Comparison of ENCODE assay signal across 16 mouse cellular contexts in the genomic region with DNA sequence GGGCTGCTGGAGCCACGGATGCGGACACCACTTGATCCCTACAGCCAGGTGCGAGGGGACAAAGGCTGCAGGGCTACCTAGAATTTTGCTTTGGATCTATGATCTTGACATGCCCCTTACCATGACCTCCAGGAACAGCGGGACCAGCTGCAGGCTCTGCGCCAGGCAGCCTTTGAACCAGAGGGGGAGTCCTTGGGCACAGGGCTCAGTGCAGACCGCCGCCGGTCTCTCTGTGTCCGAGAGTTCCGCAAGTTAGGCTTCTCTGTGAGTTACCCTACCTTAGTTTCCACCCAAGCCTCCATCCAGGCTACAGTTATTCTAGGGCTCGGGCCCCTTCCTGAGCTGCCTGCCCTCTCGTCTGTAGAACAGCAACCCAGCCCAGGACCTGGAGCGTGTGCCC. TPM values are rescaled to one million over a fixed set of nuclear protein-coding genes. Genes with fewer than 3 reads are reported as not detected.
"Had no signal": no experiment of that assay in that cellular context is flagged by ENCODE, and none has a peak within 500 bp of the region (broad histone marks: within the 10 kb centered on the region; RNA-seq: fewer than 3 reads in every experiment).

No protein-coding gene starts in this region.

- H3K27ac ChIP-seq: kidney, embryonic 15.5 days; left cerebral cortex, adult 2 months; liver, embryonic 13.5 days; macrophage; midbrain, embryonic 13.5 days; neural tube, embryonic 12.5 days; neural tube, embryonic 15.5 days; stomach, postnatal 0 days had no signal

- H3K4me2 ChIP-seq: kidney, embryonic 15.5 days; liver, embryonic 13.5 days; midbrain, embryonic 13.5 days; neural tube, embryonic 12.5 days; neural tube, embryonic 15.5 days had no signal

- DNase-seq: kidney, adult 8-10 months; kidney, postnatal 10 days; kidney, postnatal 36 days; layer of hippocampus, postnatal 36 days; liver, embryonic 13.5 days; lung, adult 2 months; lung, postnatal 14 days; thymus, adult 2 months; thymus, postnatal 4 days had no signal

- H3K27me3 ChIP-seq: kidney, embryonic 15.5 days; liver, embryonic 13.5 days; midbrain, embryonic 13.5 days; neural tube, embryonic 12.5 days; neural tube, embryonic 15.5 days had no signal

- H3K4me3 ChIP-seq: kidney, embryonic 15.5 days; left cerebral cortex, adult 2 months; liver, embryonic 13.5 days; midbrain, embryonic 13.5 days; neural tube, embryonic 12.5 days; neural tube, embryonic 15.5 days had no signal

RNA-seq across cellular contexts. Expression of a gene that starts 11.8 kb away (rescaled TPM):
- polyA plus RNA-seq: macrophage had no signal
